Mouse (Mus musculus): ENCODE results near the gene Plpp3. TPM values are rescaled to one million over a fixed set of nuclear protein-coding genes. Genes with fewer than 3 reads are reported as not detected.

The Plpp3 gene
- polyA plus RNA-seq, 1 experiment from 2014 or later, result 57.2 TPM

- Histone ChIP-seq H3K36me3 (replicated peaks) (peaks cover 79% of the 10 kb centered on the region), H3K27me3 (ENCODE audit: poor library complexity, severe bottlenecking) (no peaks in the 10 kb centered on the region), H3K4me3 (0 out of 2 replicates have a peak overlapping the region, but pooled peaks have one; percentile 3), H3K27ac (peak overlapping the region; percentile 60), H3K4me1 (peaks cover 86% of the 10 kb centered on the region), H3K9me3 (no peaks in the 10 kb centered on the region)
- 32% methylated on average over 14 of the region's 14 CpGs for whole genome bisulfite sequencing
- DNase-seq (ENCODE audit: extremely low spot score, low spot score), result peak; percentile 33
These were observed 43.7 kb downstream of the Plpp3 start for GRCm38 (mm10) chr4:105200624-105201524.

- Histone ChIP-seq H3K27ac (peak overlapping the region; percentile 27; the same call in 1 of the 2 replicates), H3K36me3 (replicated peaks) (peaks cover 73% of the 10 kb centered on the region), H3K4me3 (no peak overlapping the region), H3K27me3 (ENCODE audit: poor library complexity, severe bottlenecking) (no peaks in the 10 kb centered on the region), H3K9me3 (no peaks in the 10 kb centered on the region), H3K4me1 (peaks cover 90% of the 10 kb centered on the region)
- 90% methylated on average over 3 of the region's 3 CpGs for WGBS
- no peak for DNase-seq (ENCODE audit: extremely low spot score, low spot score)
These were observed 45.3 kb downstream of the Plpp3 start for GRCm38 (mm10) chr4:105202439-105202838.

DNA sequence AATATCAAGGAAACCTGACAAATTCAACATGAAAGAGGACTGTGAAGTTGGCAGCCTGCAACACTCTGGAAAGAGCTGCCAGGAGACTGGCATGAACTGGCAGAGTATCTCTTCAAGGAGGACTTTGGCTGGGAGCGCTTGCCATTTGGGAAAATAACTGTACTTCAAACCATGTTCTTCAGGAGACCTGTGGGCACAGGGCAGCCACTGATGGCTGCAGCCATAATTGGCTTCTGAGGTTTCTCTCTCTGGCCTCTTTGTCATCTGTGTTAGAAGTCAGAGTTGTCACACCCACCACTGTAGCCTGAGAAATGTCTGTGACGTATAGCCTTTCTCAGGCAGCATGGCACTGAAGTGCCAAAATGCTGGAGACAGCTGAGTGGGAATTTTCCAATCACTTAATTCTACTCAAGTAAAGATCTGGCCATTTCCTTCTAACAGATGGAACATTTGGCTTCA, 46.2 kb downstream of the Plpp3 start:
- no peak for DNase-seq (ENCODE audit: extremely low spot score, low spot score)
- Histone ChIP-seq H3K27me3 (ENCODE audit: poor library complexity, severe bottlenecking) (no peaks in the 10 kb centered on the region), H3K4me1 (peaks cover 92% of the 10 kb centered on the region), H3K9me3 (no peaks in the 10 kb centered on the region), H3K36me3 (replicated peaks) (peaks cover 73% of the 10 kb centered on the region), H3K4me3 (no peak overlapping the region), H3K27ac (no peak overlapping the region; the same call in 1 of the 2 replicates)
- 91% methylated on average over 2 of the region's 2 CpGs for WGBS

- no peak for DNase-seq (ENCODE audit: extremely low spot score, low spot score)
- peaks cover 85% of the 10 kb centered on the region for H3K4me1 ChIP-seq
- no peak overlapping the region for H3K27ac ChIP-seq
- WGBS, result 85% methylated on average over 9 of the region's 9 CpGs
- no peaks in the 10 kb centered on the region for H3K27me3 ChIP-seq (ENCODE audit: poor library complexity, severe bottlenecking)
- H3K9me3 ChIP-seq, result no peaks in the 10 kb centered on the region
- H3K4me3 ChIP-seq, result no peak overlapping the region
- H3K36me3 ChIP-seq (replicated peaks), result peaks cover 73% of the 10 kb centered on the region
These were observed 46.9 kb downstream of the Plpp3 start for GRCm38 (mm10) chr4:105204071-105204470.

DNA sequence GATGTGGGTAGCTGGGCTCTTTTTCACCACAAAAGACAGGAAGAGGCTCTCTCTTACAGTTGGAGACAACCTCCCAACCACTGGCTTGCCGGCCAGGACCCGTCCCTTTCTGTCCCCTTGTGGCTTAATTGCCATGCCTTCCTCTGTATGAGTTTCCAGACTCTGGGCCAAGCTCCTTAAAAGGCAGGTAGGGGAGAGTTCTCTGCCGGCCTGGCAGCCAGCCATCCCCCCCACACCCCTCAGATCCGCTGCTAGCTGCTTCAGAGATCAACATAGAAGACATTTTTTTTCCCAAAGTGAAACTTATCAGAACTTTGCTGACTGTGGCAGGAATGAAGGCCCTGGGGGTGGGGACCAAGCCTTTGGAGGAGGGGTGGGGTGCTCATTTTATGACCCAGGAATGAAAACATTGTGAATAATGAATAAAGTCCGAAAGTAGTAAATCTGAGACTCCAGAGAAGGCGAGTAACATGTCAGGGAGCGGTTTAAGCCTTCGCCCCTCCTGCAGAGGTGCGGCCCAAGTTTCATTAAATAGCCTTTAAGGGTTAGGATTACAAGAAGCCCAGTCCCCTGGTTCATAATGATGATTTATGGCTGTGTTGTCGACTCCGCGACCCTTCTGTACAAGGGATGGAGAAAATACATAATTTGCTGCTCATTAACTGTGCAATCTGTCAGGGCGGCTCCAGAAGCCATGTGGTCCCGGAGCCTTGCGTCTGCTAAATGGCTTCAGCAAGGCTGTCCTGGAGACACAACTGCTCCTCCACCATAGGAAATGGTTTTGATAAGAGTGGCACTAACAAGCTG, 48.1 kb downstream of the Plpp3 start:
- DNase-seq (ENCODE audit: extremely low spot score, low spot score), result no peak
- peaks cover 81% of the 10 kb centered on the region for H3K4me1 ChIP-seq
- whole genome bisulfite sequencing, result 73% methylated on average over 15 of the region's 15 CpGs
- H3K36me3 ChIP-seq (replicated peaks), result peaks cover 74% of the 10 kb centered on the region
- H3K27ac ChIP-seq, result peak overlapping the region; percentile 75
- H3K27me3 ChIP-seq (ENCODE audit: poor library complexity, severe bottlenecking), result no peaks in the 10 kb centered on the region
- H3K9me3 ChIP-seq, result no peaks in the 10 kb centered on the region
- no peak overlapping the region for H3K4me3 ChIP-seq

GRCm38 (mm10) chr4:105206102-105206501, 49.0 kb downstream of the Plpp3 start:
- H3K27ac ChIP-seq, result peak overlapping the region; percentile 75
- H3K4me3 ChIP-seq, result no peak overlapping the region
- DNase-seq (ENCODE audit: extremely low spot score, low spot score), result no peak
- H3K27me3 ChIP-seq (ENCODE audit: poor library complexity, severe bottlenecking), result no peaks in the 10 kb centered on the region
- H3K4me1 ChIP-seq, result peaks cover 73% of the 10 kb centered on the region
- peaks cover 82% of the 10 kb centered on the region for H3K36me3 ChIP-seq (replicated peaks)
- whole genome bisulfite sequencing, result 79% methylated on average over 6 of the region's 6 CpGs
- no peaks in the 10 kb centered on the region for H3K9me3 ChIP-seq

- Histone ChIP-seq H3K36me3 (replicated peaks) (peaks cover 88% of the 10 kb centered on the region), H3K27me3 (ENCODE audit: poor library complexity, severe bottlenecking) (no peaks in the 10 kb centered on the region), H3K9me3 (no peaks in the 10 kb centered on the region), H3K4me1 (peaks cover 64% of the 10 kb centered on the region), H3K4me3 (no peak overlapping the region), H3K27ac (peak overlapping the region; percentile 75)
- DNase-seq (ENCODE audit: extremely low spot score, low spot score), result no peak
- WGBS, result 70% methylated on average over 8 of the region's 8 CpGs
These were observed 49.8 kb downstream of the Plpp3 start for GRCm38 (mm10) chr4:105206995-105207394.

DNA sequence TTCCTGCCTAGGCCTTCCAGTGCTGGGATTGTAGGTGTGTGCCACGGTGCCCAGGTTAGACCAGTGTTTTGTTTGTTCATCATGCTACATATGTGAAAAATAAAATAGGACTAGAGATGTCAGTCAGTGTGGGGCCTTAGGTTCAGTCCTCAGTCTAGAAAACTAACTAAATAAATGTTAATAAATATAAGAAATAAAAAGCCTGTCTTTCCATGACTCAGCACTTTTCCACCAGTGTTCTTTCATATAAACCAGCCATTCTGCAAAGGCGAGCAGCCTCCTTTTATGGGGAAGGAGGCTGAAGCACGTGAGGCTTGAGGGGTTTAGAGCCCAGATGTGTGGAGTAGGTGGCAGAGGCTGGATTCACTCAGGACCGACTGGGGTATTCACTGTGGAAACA, 50.5 kb downstream of the Plpp3 start:
- DNase-seq (ENCODE audit: extremely low spot score, low spot score), result no peak
- no peak overlapping the region for H3K4me3 ChIP-seq
- 91% methylated on average over 4 of the region's 4 CpGs for WGBS
- peaks cover 88% of the 10 kb centered on the region for H3K36me3 ChIP-seq (replicated peaks)
- peak overlapping the region; percentile 75; the same call in 1 of the 2 replicates for H3K27ac ChIP-seq
- H3K27me3 ChIP-seq (ENCODE audit: poor library complexity, severe bottlenecking), result no peaks in the 10 kb centered on the region
- peaks cover 58% of the 10 kb centered on the region for H3K4me1 ChIP-seq
- no peaks in the 10 kb centered on the region for H3K9me3 ChIP-seq

DNA sequence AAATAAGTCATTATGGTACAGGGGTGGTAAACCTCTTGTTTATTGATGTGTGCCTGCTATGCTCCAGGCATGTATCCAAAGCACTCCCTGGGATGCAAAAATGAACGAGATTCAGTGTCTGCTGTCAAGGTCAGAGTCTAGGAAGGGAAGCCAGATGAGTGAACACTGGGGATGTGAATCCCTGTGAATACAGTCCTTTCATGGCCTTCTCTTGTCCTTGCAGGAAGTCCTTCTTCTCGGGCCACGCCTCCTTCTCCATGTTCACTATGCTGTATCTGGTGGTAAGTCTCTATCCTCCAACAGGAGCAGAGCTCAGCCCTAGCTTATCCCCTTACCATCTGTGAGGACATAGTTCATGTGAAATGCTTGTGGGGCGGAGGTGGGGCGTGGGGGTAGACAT, 51.8 kb downstream of the Plpp3 start:
- 94% methylated on average over 5 of the region's 5 CpGs for WGBS
- Histone ChIP-seq H3K9me3 (no peaks in the 10 kb centered on the region), H3K27me3 (ENCODE audit: poor library complexity, severe bottlenecking) (no peaks in the 10 kb centered on the region), H3K4me3 (no peak overlapping the region), H3K36me3 (replicated peaks) (peaks cover 89% of the 10 kb centered on the region), H3K4me1 (peaks cover 47% of the 10 kb centered on the region), H3K27ac (no peak overlapping the region)
- no peak for DNase-seq (ENCODE audit: extremely low spot score, low spot score)

DNA sequence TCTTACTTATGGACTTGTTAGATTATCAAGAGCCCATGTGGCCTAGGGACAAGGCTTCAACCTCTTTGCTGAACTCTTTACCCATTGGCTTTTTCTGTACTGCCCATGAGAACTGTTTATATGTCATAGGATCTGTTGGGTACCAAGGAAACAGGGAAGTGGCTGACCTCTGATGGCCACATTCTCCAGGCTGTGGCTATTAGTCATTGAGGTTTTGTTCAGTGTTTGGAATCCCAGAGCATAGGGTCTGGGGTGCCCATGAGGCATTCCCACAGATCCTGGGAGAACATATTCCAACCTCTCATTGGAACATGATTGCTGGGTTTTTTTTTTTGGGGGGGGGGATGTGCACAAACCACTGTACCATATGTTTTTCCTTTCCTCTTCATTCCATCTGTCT, 56.2 kb downstream of the Plpp3 start:
- Histone ChIP-seq H3K9me3 (no peaks in the 10 kb centered on the region), H3K27me3 (ENCODE audit: poor library complexity, severe bottlenecking) (no peaks in the 10 kb centered on the region), H3K4me1 (peaks cover 11% of the 10 kb centered on the region), H3K36me3 (replicated peaks) (peaks cover 92% of the 10 kb centered on the region), H3K27ac (no peak overlapping the region), H3K4me3 (no peak overlapping the region)
- DNase-seq (ENCODE audit: extremely low spot score, low spot score), result no peak

GRCm38 (mm10) chr4:105214438-105214837, 57.3 kb downstream of the Plpp3 start:
- peaks cover 18% of the 10 kb centered on the region for H3K4me1 ChIP-seq
- H3K27me3 ChIP-seq (ENCODE audit: poor library complexity, severe bottlenecking), result no peaks in the 10 kb centered on the region
- no peak overlapping the region for H3K27ac ChIP-seq
- WGBS, result 79% methylated on average over 1 of the region's 1 CpGs
- H3K9me3 ChIP-seq, result no peaks in the 10 kb centered on the region
- no peak for DNase-seq (ENCODE audit: extremely low spot score, low spot score)
- peaks cover 92% of the 10 kb centered on the region for H3K36me3 ChIP-seq (replicated peaks)
- no peak overlapping the region for H3K4me3 ChIP-seq

DNA sequence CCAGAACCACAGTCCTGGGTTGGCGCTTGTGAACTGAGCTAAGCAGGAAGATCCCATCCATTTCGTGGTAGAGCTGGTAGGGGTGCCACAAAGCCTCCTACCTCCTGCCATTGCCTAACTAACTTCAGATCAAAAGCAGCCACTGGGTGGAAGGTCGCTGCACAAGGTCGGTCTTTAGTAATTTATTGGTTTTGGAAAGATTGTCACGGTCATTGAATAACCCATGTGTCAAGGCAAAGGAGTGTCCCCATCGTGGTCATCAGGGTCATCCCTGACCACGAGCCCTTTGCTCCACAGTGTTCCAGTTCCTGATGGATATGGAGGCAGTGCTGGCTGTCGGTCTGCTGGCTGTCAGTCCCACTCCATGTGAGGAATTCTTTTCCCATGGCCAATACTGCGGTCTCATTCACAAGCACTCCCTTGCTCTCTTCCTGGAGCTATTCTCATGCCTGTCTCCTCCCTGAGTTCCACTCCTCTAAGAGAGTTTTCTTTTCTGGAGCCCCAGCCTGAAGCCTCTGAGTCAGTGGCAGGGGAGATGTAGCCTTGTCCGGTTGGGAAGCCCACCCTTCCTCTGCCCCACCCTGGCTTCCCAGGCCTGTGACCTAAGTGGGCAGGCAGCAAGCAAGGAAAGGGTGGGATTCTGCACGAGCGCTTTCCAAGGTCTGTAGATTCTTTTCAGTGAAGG, 58.7 kb downstream of the Plpp3 start:
- H3K9me3 ChIP-seq, result no peaks in the 10 kb centered on the region
- no peak for DNase-seq (ENCODE audit: extremely low spot score, low spot score)
- no peak overlapping the region for H3K4me3 ChIP-seq
- H3K27ac ChIP-seq, result peak overlapping the region; percentile 4; the same call in 1 of the 2 replicates
- H3K4me1 ChIP-seq, result peaks cover 10% of the 10 kb centered on the region
- H3K36me3 ChIP-seq (replicated peaks), result peaks cover 92% of the 10 kb centered on the region
- H3K27me3 ChIP-seq (ENCODE audit: poor library complexity, severe bottlenecking), result no peaks in the 10 kb centered on the region
- WGBS, result 87% methylated on average over 12 of the region's 12 CpGs

Measured in forebrain, embryonic 10.5 days (tissue).